Mouse (Mus musculus) adrenal gland, postnatal 25 days (tissue): ENCODE results near the gene Lad1. TPM values are rescaled to one million over a fixed set of nuclear protein-coding genes. Genes with fewer than 3 reads are reported as not detected.
A peak's percentile ranks its signal among the peaks of the same experiment; 100 is the strongest.

ENCODE experiments used
- DNase-seq: peaks from one replicate; pipeline ENCODE4 v3.0.0; 2021; ENCODE audit warnings: mixed read lengths
- total RNA-seq: library from RNA; stranded (reverse); gene quantifications from 2 replicates; pipeline ENCODE4 v1.2.3, GENCODE M21; 2021

The Lad1 gene
- total RNA-seq, 1 experiment from 2014 or later, result not detected

- DNase-seq, result peak; percentile 54
Observed at GRCm38 (mm10) chr1:135882385-135883109, 64.1 kb downstream of the Lad1 start.

Other genes with a start within 250 kb of the Lad1 start
- gene Nav1, start 211.3 kb upstream of the Lad1 start, total RNA-seq, result 16.4 and 20.0 TPM in 2 replicates
- gene Csrp1, start 98.5 kb upstream of the Lad1 start, total RNA-seq, result 43.2 and 52.1 TPM in 2 replicates
- 31.3 and 35.1 TPM in 2 replicates for gene Phlda3, start 52.5 kb upstream of the Lad1 start, total RNA-seq
- gene Tnni1, start 39.2 kb upstream of the Lad1 start, total RNA-seq, result not detected in 2 replicates
- 0.95 and 2.2 TPM in 2 replicates for gene Tnnt2, start 17.8 kb downstream of the Lad1 start, total RNA-seq
- gene Pkp1, start 100.6 kb downstream of the Lad1 start, total RNA-seq, result not detected in 2 replicates
- 0.18 TPM in 1 of 2 replicates, not detected in the other for gene Igfn1, start 187.7 kb downstream of the Lad1 start, total RNA-seq
- 33.5 and 41.0 TPM in 2 replicates for gene Tmem9, start 189.6 kb downstream of the Lad1 start, total RNA-seq
- gene Ascl5, start 232.2 kb downstream of the Lad1 start, total RNA-seq, result not detected in 2 replicates
- 0.21 and 0.52 TPM in 2 replicates for gene Cacna1s, start 234.2 kb downstream of the Lad1 start, total RNA-seq